Mouse (Mus musculus) CH12.LX (cell line): Measurements from ENCODE around the gene Rpl36a. TPM values are rescaled to one million over a fixed set of nuclear protein-coding genes. Genes with fewer than 3 reads are reported as not detected.

Experiments
- DNase-seq: peaks from one replicate; pipeline ENCODE4 v3.0.0-alpha.2; 2013; ENCODE audit errors: extremely low read depth
- H3K27ac ChIP-seq: 2 replicates; pipeline ENCODE4 v1.5.1; 2012; ENCODE audit warnings: low read depth, mild to moderate bottlenecking, control low read depth, moderate library complexity; ENCODE audit not compliant: insufficient read depth
- H3K27me3 ChIP-seq: replicated peaks from 2 replicates; pipeline ENCODE3; 2012; ENCODE audit warnings: inconsistent platforms
- H3K36me3 ChIP-seq, 2 experiments: replicated peaks in 1 of 2; 2 replicates each; pipeline versions ENCODE3 to v1.6.1; 2012; ENCODE audit warnings: inconsistent platforms in 1 of 2, low read length in 1 of 2, mild to moderate bottlenecking in 1 of 2, mixed read lengths in 1 of 2, moderate library complexity in 1 of 2; ENCODE audit not compliant: control insufficient read depth in 1 of 2, insufficient read depth in 1 of 2
- H3K4me1 ChIP-seq, 2 experiments: 2 replicates each; pipeline ENCODE4 v1.6.1; 2012; ENCODE audit warnings: inconsistent platforms in 1 of 2, moderate library complexity in 1 of 2; ENCODE audit not compliant: insufficient read depth in 2 of 2, control insufficient read depth in 1 of 2
- H3K4me2 ChIP-seq: 2 replicates; pipeline ENCODE4 v1.6.1; 2012; ENCODE audit warnings: low read depth, mild to moderate bottlenecking, control low read depth; ENCODE audit not compliant: poor library complexity, insufficient read depth, severe bottlenecking
- H3K4me3 ChIP-seq, 3 experiments: fragments of 150-350 bp in 1 of 3; sonication (generic) in 1 of 3; replicated peaks in 1 of 3; 2 replicates each; pipeline versions ENCODE3 to v1.5.1; 2011 to 2012; ENCODE audit warnings: low read depth in 2 of 3, low read length in 2 of 3, mild to moderate bottlenecking in 2 of 3, moderate library complexity in 2 of 3, control low read depth in 1 of 3, improper control_type of control experiment in 1 of 3, inconsistent platforms in 1 of 3, mixed read lengths in 1 of 3; ENCODE audit not compliant: poor library complexity in 1 of 3
- H3K79me2 ChIP-seq: replicated peaks from 2 replicates; pipeline ENCODE4 v1.6.1; 2012; ENCODE audit warnings: mild to moderate bottlenecking, moderate library complexity; ENCODE audit not compliant: control insufficient read depth, poor library complexity, insufficient read depth, severe bottlenecking; ENCODE audit errors: extremely low read depth
- H3K9ac ChIP-seq: 2 replicates; pipeline ENCODE4 v1.6.1; 2012; ENCODE audit warnings: low read depth, mild to moderate bottlenecking, control low read depth, moderate library complexity; ENCODE audit not compliant: insufficient read depth
- H3K9me3 ChIP-seq: replicated peaks from 2 replicates; pipeline ENCODE3; 2012; ENCODE audit warnings: low read length, inconsistent platforms, mixed read lengths
- CHD1 ChIP-seq: IDR thresholded peaks from 2 replicates; pipeline ENCODE4 v1.6.1; 2012; ENCODE audit warnings: low read depth, low read length, improper control_type of control experiment, inconsistent platforms
- CTCF ChIP-seq, 2 experiments: IDR thresholded peaks in 1 of 2; conservative IDR thresholded peaks in 1 of 2; 2 replicates each; pipeline ENCODE4 v1.5.1; 2011 to 2012; ENCODE audit warnings: low read depth in 2 of 2, low read length in 2 of 2, improper control_type of control experiment in 1 of 2, inconsistent platforms in 1 of 2, mild to moderate bottlenecking in 1 of 2, moderate library complexity in 1 of 2
- E2F4 ChIP-seq: IDR thresholded peaks from 2 replicates; pipeline ENCODE4 v1.6.1; 2011; ENCODE audit warnings: low read depth, low read length, improper control_type of control experiment; ENCODE audit not compliant: insufficient replicate concordance
- EP300 ChIP-seq: IDR thresholded peaks from 2 replicates; pipeline ENCODE4 v1.6.1; 2011; ENCODE audit warnings: low read length, improper control_type of control experiment
- GABPA ChIP-seq: IDR thresholded peaks from 2 replicates; pipeline ENCODE4 v1.6.1; 2012; ENCODE audit warnings: low read depth, low read length, improper control_type of control experiment, inconsistent platforms; ENCODE audit not compliant: insufficient replicate concordance
- JUN ChIP-seq: IDR thresholded peaks from 2 replicates; pipeline ENCODE4 v1.6.1; 2011; ENCODE audit warnings: low read depth, mild to moderate bottlenecking, low read length, improper control_type of control experiment, moderate library complexity; ENCODE audit not compliant: insufficient read depth
- KAT2A ChIP-seq: IDR thresholded peaks from 2 replicates; pipeline ENCODE4 v1.6.1; 2012; ENCODE audit warnings: low read length, improper control_type of control experiment, inconsistent platforms; ENCODE audit not compliant: insufficient replicate concordance
- MAFK ChIP-seq: IDR thresholded peaks from 2 replicates; pipeline ENCODE4 v1.6.1; 2011; ENCODE audit warnings: low read length, improper control_type of control experiment; ENCODE audit not compliant: insufficient replicate concordance
- MAX ChIP-seq: IDR thresholded peaks from 2 replicates; pipeline ENCODE4 v1.6.1; 2011; ENCODE audit warnings: low read length, improper control_type of control experiment
- MAZ ChIP-seq: IDR thresholded peaks from 2 replicates; pipeline ENCODE4 v1.6.1; 2012; ENCODE audit warnings: low read depth, mild to moderate bottlenecking, inconsistent platforms, low read length, improper control_type of control experiment, moderate library complexity
- NELFE ChIP-seq: IDR thresholded peaks from 2 replicates; pipeline ENCODE4 v1.6.1; 2011; ENCODE audit warnings: low read depth, low read length, improper control_type of control experiment
- NRF1 ChIP-seq: IDR thresholded peaks from 2 replicates; pipeline ENCODE4 v1.6.1; 2014; ENCODE audit warnings: low read depth, mild to moderate bottlenecking, inconsistent platforms, low read length, improper control_type of control experiment, moderate library complexity
- RAD21 ChIP-seq: IDR thresholded peaks from 2 replicates; pipeline ENCODE4 v1.6.1; 2011; ENCODE audit warnings: low read depth, mild to moderate bottlenecking, low read length, improper control_type of control experiment, moderate library complexity
- RCOR1 ChIP-seq: conservative IDR thresholded peaks from 2 replicates; pipeline ENCODE4 v1.6.1; 2012; ENCODE audit warnings: low read depth, mild to moderate bottlenecking, inconsistent platforms, low read length, improper control_type of control experiment
- TBP ChIP-seq: conservative IDR thresholded peaks from 2 replicates; pipeline ENCODE4 v1.6.1; 2011; ENCODE audit warnings: low read depth, low read length, improper control_type of control experiment
- TCF12 ChIP-seq: IDR thresholded peaks from 2 replicates; pipeline ENCODE4 v1.6.1; 2014; ENCODE audit warnings: low read depth, mild to moderate bottlenecking, inconsistent platforms, low read length, improper control_type of control experiment
- UBTF ChIP-seq: IDR thresholded peaks from 2 replicates; pipeline ENCODE4 v1.6.1; 2012; ENCODE audit warnings: low read depth, mild to moderate bottlenecking, inconsistent platforms, low read length, improper control_type of control experiment, moderate library complexity
- USF1 ChIP-seq: IDR thresholded peaks from 2 replicates; pipeline ENCODE4 v1.6.1; 2014; ENCODE audit warnings: low read depth, mild to moderate bottlenecking, inconsistent platforms, low read length, improper control_type of control experiment
- ZC3H11A ChIP-seq: IDR thresholded peaks from 2 replicates; pipeline ENCODE4 v1.6.1; 2012; ENCODE audit warnings: low read depth, mild to moderate bottlenecking, inconsistent platforms, low read length, improper control_type of control experiment
- dilution Hi-C: fragments of 300-500 bp; cut with MboI; formaldehyde crosslinking; loops from 2 replicates; pipeline ENCODE4 v1.14.3; 2020; ENCODE audit warnings: low sequenced_read_pairs; ENCODE audit not compliant: extremely low pct_unique_long_range_greater_than_20kb, extremely low pct_ligation_motif_present
- in situ Hi-C: fragments of 300-500 bp; cut with MboI; formaldehyde crosslinking; loops from 3 replicates; pipeline ENCODE4 v1.14.3; 2019; ENCODE audit warnings: low sequenced_read_pairs, low pct_ligation_motif_present, low pct_unique_long_range_greater_than_20kb, mixed read lengths
- polyA plus RNA-seq: library from polyadenylated mRNA; unstranded; fragments of >175 nt; gene quantifications from 2 replicates; pipeline ENCODE4 v1.2.1, GENCODE M21; 2012; ENCODE audit warnings: low read depth; ENCODE audit not compliant: insufficient read length
- total RNA-seq, 2 experiments: library from RNA; depleted of rRNA; stranded (reverse); fragments of 300-350 nt in 1 of 2; fragments of >200 nt in 1 of 2; gene quantifications; 2 replicates each; pipeline ENCODE4 v1.2.3; 2012 to 2014

The Rpl36a gene
- total and polyA plus RNA-seq, 3 experiments: 869 to 2,800 (median 2,352) TPM

- H3K27me3 ChIP-seq: no peaks in the 10 kb centered on the region
- DNase-seq: no peak
- H3K79me2 ChIP-seq: no peaks in the 10 kb centered on the region
- no peaks in the 10 kb centered on the region for H3K9me3 ChIP-seq
- in situ Hi-C loops: no loop called here
- TF ChIP-seq MAX (no peak), NRF1 (no peak), TBP (no peak), ZC3H11A (no peak), CHD1 (no peak)
- TF ChIP-seq, all 38 proteins: peak for 0
- dilution Hi-C loops: no loop called here
- no peaks in the 10 kb centered on the region for H3K4me1 ChIP-seq
- no peak overlapping the region for H3K27ac ChIP-seq
- H3K4me3 ChIP-seq: no peak overlapping the region
- H3K9ac ChIP-seq: no peak overlapping the region
- no peaks in the 10 kb centered on the region for H3K36me3 ChIP-seq
- no peak overlapping the region for H3K4me2 ChIP-seq
These were observed 34.9 kb downstream of the Rpl36a start for GRCm38 (mm10) chrX:134620254-134620865.

DNA sequence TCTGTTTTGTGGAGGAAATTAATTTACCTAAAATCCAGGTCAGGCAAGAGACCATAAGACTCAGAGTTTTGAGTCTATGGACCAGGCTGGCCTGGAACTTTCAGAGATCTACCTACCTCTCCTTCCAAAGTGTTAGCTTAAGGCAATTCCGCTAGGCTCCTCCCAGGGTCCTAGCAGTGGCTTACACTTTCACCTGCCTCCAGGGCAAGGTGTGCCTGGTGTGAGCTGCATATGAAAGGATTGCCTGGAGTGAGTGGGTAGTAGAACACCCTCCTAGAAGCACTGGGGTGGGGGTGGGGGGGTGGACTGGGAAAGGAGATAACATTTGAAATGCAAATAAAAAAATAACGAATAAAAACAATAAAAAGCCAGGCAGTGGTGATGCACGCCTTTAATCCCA lies 36.2 kb downstream of the Rpl36a start:
- no peaks in the 10 kb centered on the region for H3K79me2 ChIP-seq
- H3K9me3 ChIP-seq: no peaks in the 10 kb centered on the region
- in situ Hi-C loops: no loop called here
- no peaks in the 10 kb centered on the region for H3K36me3 ChIP-seq
- TF ChIP-seq E2F4: no peak
- no peak for TF ChIP-seq EP300
- TF ChIP-seq RCOR1: no peak
- no peak for TF ChIP-seq CTCF (conservative IDR thresholded peaks at IDR 0.05 in 1 of 2, IDR thresholded peaks at IDR 0.05 in 1 of 2; ENCODE audit: low read depth in 2 of 2, low read length in 2 of 2)
- TF ChIP-seq KAT2A: no peak
- TF ChIP-seq RAD21: no peak
- no peak for TF ChIP-seq TCF12
- no peak for TF ChIP-seq ZC3H11A
- no peak for TF ChIP-seq GABPA
- TF ChIP-seq MAFK: no peak
- TF ChIP-seq JUN: no peak
- no peak for TF ChIP-seq MAZ
- no peak for TF ChIP-seq USF1
- no peak for TF ChIP-seq NELFE
- TF ChIP-seq UBTF: no peak
- TF ChIP-seq, all 38 proteins: peak for 0
- no peak overlapping the region for H3K9ac ChIP-seq
- no peaks in the 10 kb centered on the region for H3K4me1 ChIP-seq
- no peak for DNase-seq
- dilution Hi-C loops: no loop called here
- H3K4me3 ChIP-seq: no peak overlapping the region
- H3K27ac ChIP-seq: no peak overlapping the region
- H3K27me3 ChIP-seq: no peaks in the 10 kb centered on the region
- H3K4me2 ChIP-seq: no peak overlapping the region
